Mouse (Mus musculus) megakaryocyte, embryonic 14.5 days (primary cell): ENCODE data around the gene Git2. TPM values are rescaled to one million over a fixed set of nuclear protein-coding genes. Genes with fewer than 3 reads are reported as not detected.

Experiments used
- H3K27me3 ChIP-seq: replicated peaks from 2 replicates; pipeline ENCODE3; 2012; ENCODE audit warnings: inconsistent platforms
- H3K36me3 ChIP-seq: replicated peaks from 2 replicates; pipeline ENCODE3; 2012; ENCODE audit warnings: low read length, inconsistent platforms, mixed read lengths
- H3K4me1 ChIP-seq: 2 replicates; pipeline ENCODE4 v1.6.1; 2012; ENCODE audit warnings: inconsistent platforms
- H3K4me3 ChIP-seq: replicated peaks from 2 replicates; pipeline ENCODE3; 2012; ENCODE audit warnings: moderate library complexity, mild to moderate bottlenecking, inconsistent platforms
- H3K9me3 ChIP-seq: 2 replicates; pipeline ENCODE4 v1.6.1; 2012; ENCODE audit warnings: inconsistent platforms
- FLI1 ChIP-seq: IDR thresholded peaks from 2 replicates; pipeline ENCODE4 v1.6.1; 2012; ENCODE audit warnings: low read length, inconsistent platforms, mixed read lengths
- GATA1 ChIP-seq: IDR thresholded peaks from 3 replicates; pipeline ENCODE4 v1.6.1; 2012; ENCODE audit warnings: mixed read lengths, low read length, inconsistent platforms, borderline replicate concordance
- polyA plus RNA-seq: library from polyadenylated mRNA; stranded (reverse); fragments of >175 nt; gene quantifications from 2 replicates; pipeline ENCODE4 v1.2.3, GENCODE M21; 2012; ENCODE audit warnings: low replicate concordance; ENCODE audit not compliant: insufficient read depth

The Git2 gene
- polyA plus RNA-seq, 1 experiment, result 136 TPM

DNA sequence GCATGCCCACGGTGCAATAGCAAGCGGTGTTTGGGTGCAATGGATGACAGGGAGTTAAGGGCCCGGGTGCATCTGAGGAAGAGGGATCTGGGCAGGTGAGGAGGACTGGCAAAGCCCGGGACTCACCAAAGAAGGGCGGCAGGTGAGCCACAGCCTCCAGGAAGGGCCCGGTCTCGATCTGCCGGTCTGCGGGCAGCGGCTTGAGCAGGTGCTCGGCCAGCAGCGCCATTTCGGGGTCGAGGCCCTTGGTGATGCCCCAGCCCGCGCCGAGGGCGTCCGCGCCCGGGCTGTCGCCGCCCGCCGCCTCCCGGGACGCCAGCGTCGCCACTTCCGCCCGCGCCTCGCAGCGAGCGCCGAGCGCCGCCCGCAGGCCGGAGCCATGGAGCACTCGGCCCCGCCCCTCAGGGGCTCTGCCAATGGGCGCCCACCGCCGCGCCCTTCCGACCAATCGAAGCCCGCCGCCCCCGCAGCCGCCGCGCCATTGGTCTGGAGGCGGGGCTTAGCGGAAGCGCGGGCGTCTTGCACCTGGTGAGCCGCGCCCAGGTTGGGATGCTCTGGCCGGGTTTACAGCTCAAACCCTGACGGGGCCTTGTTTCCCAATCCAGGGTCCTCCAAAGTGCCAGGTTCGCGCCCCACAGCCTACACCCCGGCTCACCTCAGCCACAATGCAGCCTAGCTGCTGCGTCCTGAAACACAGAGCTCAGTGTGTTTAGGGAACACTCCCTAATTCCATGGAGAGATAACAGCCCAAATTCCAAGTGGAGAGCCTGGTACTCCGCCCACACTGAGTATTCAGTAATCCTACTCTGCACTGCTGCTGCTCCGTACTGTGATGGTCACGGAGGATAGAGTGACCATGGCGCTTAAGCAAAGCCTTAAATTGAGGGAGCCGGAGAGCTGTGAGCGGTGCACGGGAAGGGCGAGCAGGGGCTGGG, 84.4 kb downstream of the Git2 start, which contains the start of gene Gltp:
TSS of gene Gltp (minus strand) at position 352 of the 935 bp plus-strand sequence.
- Histone ChIP-seq H3K9me3 (no peaks in the 10 kb centered on the region), H3K36me3 (peaks cover 10% of the 10 kb centered on the region), H3K4me1 (peaks cover 48% of the 10 kb centered on the region), H3K27me3 (peaks cover 22% of the 10 kb centered on the region), H3K4me3 (peak within 1 kb of the TSS; percentile 98)
- TF ChIP-seq GATA1, result no peak
- TF ChIP-seq FLI1, result no peak

DNA sequence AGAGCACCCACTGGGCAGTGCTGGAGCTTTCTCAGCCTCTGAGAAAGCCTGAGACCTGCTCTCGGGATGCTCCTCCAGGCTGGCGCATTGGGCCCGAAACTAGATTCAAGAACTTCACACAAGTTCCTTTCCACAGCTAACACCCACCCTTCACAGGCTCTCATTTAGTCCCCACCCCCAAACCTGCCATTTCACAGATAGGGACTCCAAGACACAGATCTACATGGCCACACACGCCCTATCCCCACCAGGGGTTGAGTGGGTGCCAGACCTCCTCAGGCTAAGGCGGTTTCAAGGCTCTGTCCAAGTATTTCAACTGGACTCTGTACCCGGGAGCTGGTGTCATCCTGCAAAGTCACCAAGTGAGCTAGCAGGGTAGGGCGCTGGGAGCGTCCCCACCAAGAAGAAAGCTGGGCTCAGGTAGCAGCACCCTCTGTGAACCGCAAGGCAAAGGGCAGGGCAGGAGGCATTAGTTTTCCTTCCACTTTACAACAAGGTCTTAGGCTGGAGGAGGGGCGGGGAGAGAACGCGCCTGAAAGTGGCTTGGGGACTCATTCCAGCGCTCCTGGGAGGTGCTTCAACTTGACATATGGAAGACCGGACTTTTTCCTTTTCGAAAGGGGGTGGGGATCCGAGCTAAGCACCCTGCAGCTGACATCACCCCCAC, 85.5 kb downstream of the Git2 start:
- Histone ChIP-seq H3K9me3 (no peaks in the 10 kb centered on the region), H3K4me3 (peak overlapping the region; percentile 98), H3K27me3 (peaks cover 22% of the 10 kb centered on the region), H3K4me1 (peaks cover 54% of the 10 kb centered on the region), H3K36me3 (peaks cover 10% of the 10 kb centered on the region)
- TF ChIP-seq GATA1 (no peak), FLI1 (no peak)

GRCm38 (mm10) chr5:114688703-114689102, 86.6 kb downstream of the Git2 start:
- Histone ChIP-seq H3K4me3 (peak overlapping the region; percentile 5), H3K36me3 (peaks cover 10% of the 10 kb centered on the region), H3K9me3 (no peaks in the 10 kb centered on the region), H3K4me1 (peaks cover 65% of the 10 kb centered on the region), H3K27me3 (peaks cover 12% of the 10 kb centered on the region)
- TF ChIP-seq FLI1 (no peak), GATA1 (no peak)

GRCm38 (mm10) chr5:114687901-114688300, 87.4 kb downstream of the Git2 start:
- H3K9me3 ChIP-seq, result no peaks in the 10 kb centered on the region
- H3K27me3 ChIP-seq, result peaks cover 6% of the 10 kb centered on the region
- no peak overlapping the region for H3K4me3 ChIP-seq
- H3K36me3 ChIP-seq, result peaks cover 10% of the 10 kb centered on the region
- peaks cover 63% of the 10 kb centered on the region for H3K4me1 ChIP-seq
- TF ChIP-seq GATA1 (no peak), FLI1 (no peak)

DNA sequence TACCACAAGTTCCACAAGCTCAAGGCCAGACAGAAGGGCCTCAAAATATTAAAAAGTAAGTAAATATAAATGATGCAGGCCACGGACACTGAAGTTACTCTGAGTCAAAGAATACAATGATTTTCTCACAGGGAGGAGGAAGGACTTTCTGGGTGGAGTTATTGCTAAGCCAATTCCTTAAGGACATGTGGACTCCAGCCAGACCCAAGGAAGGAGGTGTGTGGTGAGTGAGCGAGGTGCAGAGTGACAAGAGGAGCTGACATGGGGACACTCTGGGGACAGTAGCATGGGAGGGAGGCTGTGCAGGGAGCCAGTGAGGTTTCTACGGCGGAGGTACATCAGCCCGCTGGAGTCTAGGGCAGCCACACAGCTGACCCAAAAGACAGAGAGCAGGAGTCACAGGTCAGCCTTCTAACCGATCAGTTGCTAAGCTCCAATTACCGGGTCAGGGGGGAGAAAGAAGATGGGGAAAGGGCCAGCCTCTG, 88.5 kb downstream of the Git2 start:
- H3K4me3 ChIP-seq, result no peak overlapping the region
- no peaks in the 10 kb centered on the region for H3K9me3 ChIP-seq
- no peak for TF ChIP-seq GATA1
- TF ChIP-seq FLI1, result no peak
- no peaks in the 10 kb centered on the region for H3K27me3 ChIP-seq
- H3K4me1 ChIP-seq, result peaks cover 66% of the 10 kb centered on the region
- peaks cover 13% of the 10 kb centered on the region for H3K36me3 ChIP-seq

DNA sequence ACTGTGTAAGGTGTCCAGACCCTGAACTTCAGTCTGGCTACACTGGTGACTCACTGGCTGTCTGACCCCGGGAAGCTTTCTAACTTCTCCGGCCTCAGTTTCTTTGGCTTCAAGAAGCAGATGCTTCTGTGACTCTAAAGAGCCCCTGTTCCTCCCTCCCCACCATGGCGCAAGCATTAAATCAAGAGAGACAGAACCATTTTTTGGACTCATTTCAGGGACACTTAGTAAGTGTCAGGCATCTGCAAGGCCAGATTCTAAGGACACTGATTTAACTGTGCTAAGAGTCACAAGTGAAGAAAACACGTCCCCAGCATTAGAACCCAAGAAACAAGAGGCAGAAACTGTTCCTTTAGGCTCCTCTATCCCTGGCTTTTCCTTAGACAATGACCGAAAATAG, 89.3 kb downstream of the Git2 start:
- no peak for TF ChIP-seq FLI1
- TF ChIP-seq GATA1, result no peak
- H3K4me1 ChIP-seq, result peaks cover 69% of the 10 kb centered on the region

GRCm38 (mm10) chr5:114681717-114682116, 93.6 kb downstream of the Git2 start:
- no peak for TF ChIP-seq GATA1
- H3K9me3 ChIP-seq, result no peaks in the 10 kb centered on the region
- H3K4me3 ChIP-seq, result no peak overlapping the region
- peaks cover 50% of the 10 kb centered on the region for H3K4me1 ChIP-seq
- peaks cover 40% of the 10 kb centered on the region for H3K36me3 ChIP-seq
- H3K27me3 ChIP-seq, result no peaks in the 10 kb centered on the region

More for the DNA sequence above, 89.3 kb downstream of the Git2 start:
- Histone ChIP-seq H3K9me3 (no peaks in the 10 kb centered on the region), H3K27me3 (no peaks in the 10 kb centered on the region), H3K36me3 (peaks cover 13% of the 10 kb centered on the region), H3K4me3 (no peak overlapping the region)

- no peak for TF ChIP-seq GATA1
Observed at GRCm38 (mm10) chr5:114680676-114681285, 94.5 kb downstream of the Git2 start.

DNA sequence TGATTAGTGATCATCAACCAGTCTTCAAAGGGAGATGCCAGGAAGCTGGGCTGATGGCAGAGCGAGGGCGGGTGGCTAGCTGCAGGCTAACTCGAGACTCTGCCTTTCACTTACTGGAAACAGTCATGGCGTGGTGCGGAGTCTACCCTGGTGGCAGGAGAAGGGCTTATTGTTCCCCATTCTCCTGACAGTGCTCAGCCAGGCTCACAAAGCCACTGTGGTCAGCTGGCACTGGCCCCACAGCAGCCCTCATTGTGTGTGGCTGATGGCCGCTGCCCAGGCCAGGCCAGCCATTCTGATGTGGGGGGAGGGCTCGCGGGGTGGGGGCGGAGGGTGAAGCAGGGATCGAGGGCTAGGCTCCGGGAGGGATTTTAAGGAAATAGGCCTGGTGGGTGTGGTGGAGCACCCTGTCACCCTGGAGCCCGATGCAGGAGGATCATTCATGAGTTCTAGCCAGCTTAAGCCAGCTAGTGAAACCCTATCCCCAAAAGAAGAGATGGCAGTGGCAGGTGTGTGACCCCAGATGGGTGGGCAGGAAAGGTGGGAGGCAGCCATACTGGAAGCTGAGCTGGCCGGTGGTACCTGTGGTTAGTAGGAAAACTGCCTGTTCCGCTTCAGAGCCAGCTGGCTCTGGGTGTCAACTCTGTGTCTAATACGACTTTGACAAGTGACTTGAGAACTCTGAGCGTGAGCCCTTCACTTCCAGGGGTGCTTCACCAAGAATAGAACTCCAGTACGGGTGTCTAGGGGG, 95.3 kb downstream of the Git2 start:
- H3K4me1 ChIP-seq, result peaks cover 40% of the 10 kb centered on the region
- no peaks in the 10 kb centered on the region for H3K9me3 ChIP-seq
- TF ChIP-seq FLI1, result no peak
- TF ChIP-seq GATA1, result no peak
- H3K36me3 ChIP-seq, result peaks cover 57% of the 10 kb centered on the region
- H3K4me3 ChIP-seq, result no peak overlapping the region
- no peaks in the 10 kb centered on the region for H3K27me3 ChIP-seq

More at GRCm38 (mm10) chr5:114680676-114681285, 94.5 kb downstream of the Git2 start:
- H3K9me3 ChIP-seq, result no peaks in the 10 kb centered on the region
- peaks cover 49% of the 10 kb centered on the region for H3K36me3 ChIP-seq
- no peaks in the 10 kb centered on the region for H3K27me3 ChIP-seq
- peaks cover 48% of the 10 kb centered on the region for H3K4me1 ChIP-seq
- H3K4me3 ChIP-seq, result no peak overlapping the region

Other genes with a start within 250 kb of the Git2 start
- 0.34 and 9.8 TPM in 2 replicates for gene Fam222a, start 207.5 kb downstream of the Git2 start, polyA plus RNA-seq
- gene Trpv4, start 117.1 kb downstream of the Git2 start, polyA plus RNA-seq, result 1.5 and 2.1 TPM in 2 replicates
- gene Gltp, start 84.5 kb downstream of the Git2 start, polyA plus RNA-seq, result 38.6 and 56.2 TPM in 2 replicates
- gene Tchp, start 67.8 kb downstream of the Git2 start, polyA plus RNA-seq, result 7.0 and 10.0 TPM in 2 replicates
- gene Ankrd13a, start 840 bp downstream of the Git2 start, polyA plus RNA-seq, result 99.9 and 118 TPM in 2 replicates
- 24.5 and 89.4 TPM in 2 replicates for gene 1500011B03Rik, start 48.0 kb upstream of the Git2 start, polyA plus RNA-seq
- gene 4930519G04Rik, start 78.1 kb upstream of the Git2 start, polyA plus RNA-seq, result 0.20 TPM in 1 of 2 replicates, not detected in the other
- gene Gm9936, start 83.2 kb upstream of the Git2 start, polyA plus RNA-seq, result not detected in 2 replicates
- gene Oasl2, start 121.4 kb upstream of the Git2 start, polyA plus RNA-seq, result 8.6 TPM in 1 of 2 replicates, not detected in the other
- gene Oasl1, start 147.7 kb upstream of the Git2 start, polyA plus RNA-seq, result 6.4 TPM in 1 of 2 replicates, not detected in the other
- gene 2210016L21Rik, start 166.6 kb upstream of the Git2 start, polyA plus RNA-seq, result 16.4 and 35.8 TPM in 2 replicates
- not detected in 2 replicates for gene Hnf1a, start 195.6 kb upstream of the Git2 start, polyA plus RNA-seq
- 8.1 and 18.2 TPM in 2 replicates for gene Sppl3, start 235.6 kb upstream of the Git2 start, polyA plus RNA-seq